In genomic region chr2:92712266-92713144, GRCm38 (mm10) we compare ENCODE assay signal across 8 mouse cellular contexts.
A peak's percentile ranks its signal among the peaks of the same experiment; 100 is the strongest.
DNase-seq lines count a peak whose midpoint lies in the region; ATAC-seq and TF ChIP-seq lines count a peak whose summit lies in the region.
"Had no signal": no experiment of that assay in that cellular context is flagged by ENCODE, and none has a peak within 500 bp of the region (broad histone marks: within the 10 kb centered on the region; RNA-seq: fewer than 3 reads in every experiment).

No protein-coding gene starts in this region.

- 0 out of 2 replicates have a peak overlapping the region, but pooled peaks have one; percentile 11 for H3K4me2 ChIP-seq in forebrain, embryonic 16.5 days (ENCODE audit: low read length)

- TF ChIP-seq POLR2A in heart, adult 2 months (IDR thresholded peaks at IDR 0.05; ENCODE audit: insufficient read depth, low read depth, low read length): no peak

- H3K27ac ChIP-seq in forebrain, embryonic 16.5 days (ENCODE audit: low read length): peak overlapping the region; percentile 63
- no peak overlapping the region for H3K27ac ChIP-seq in heart, adult 2 months

- no peaks in the 10 kb centered on the region for H3K27me3 ChIP-seq in forebrain, embryonic 16.5 days (replicated peaks; ENCODE audit: control insufficient read depth, insufficient read depth, low read length)
- H3K27me3 ChIP-seq in heart, adult 2 months (ENCODE audit: control insufficient read depth, insufficient read depth, low read length): no peaks in the 10 kb centered on the region; the same call in 1 of the 2 replicates

- H3K9ac ChIP-seq in forebrain, embryonic 16.5 days (replicated peaks; ENCODE audit: low read depth, low read length): peak overlapping the region; percentile 2; the same call in 1 of the 2 replicates
- H3K9ac ChIP-seq in heart, adult 2 months (ENCODE audit: low read depth, low read length): no peak overlapping the region

- DNase-seq in ovary, postnatal 36 days (ENCODE audit: low spot score): peak; percentile 20
- no peak for DNase-seq in ovary, postnatal 14 days (ENCODE audit: low spot score)
- DNase-seq in lung, postnatal 4 days: peak; percentile 53 to 67
- no peak for DNase-seq in heart, adult 2 months
- no peak for DNase-seq in retina, postnatal 1 day
- DNase-seq in spleen, adult 18-20 months: no peak
- DNase-seq: layer of hippocampus, adult 9-11 months had no signal

- H3K36me3 ChIP-seq in forebrain, embryonic 16.5 days (ENCODE audit: control insufficient read depth, insufficient read depth): no peaks in the 10 kb centered on the region
- H3K36me3 ChIP-seq in heart, adult 2 months (ENCODE audit: control insufficient read depth, insufficient read depth, low read length): no peaks in the 10 kb centered on the region

- 36% methylated on average over 11 of the region's 11 CpGs for WGBS in forebrain, embryonic 16.5 days
- WGBS in heart, adult 2 months: 55% methylated on average over 11 of the region's 11 CpGs

- no peaks in the 10 kb centered on the region for H3K9me3 ChIP-seq in forebrain, embryonic 16.5 days (ENCODE audit: control insufficient read depth, low read length)

- no peaks in the 10 kb centered on the region for H3K79me2 ChIP-seq in heart, adult 2 months (replicated peaks; ENCODE audit: control insufficient read depth, insufficient read depth, low read length)

- peaks cover 19% of the 10 kb centered on the region for H3K4me1 ChIP-seq in forebrain, embryonic 16.5 days (replicated peaks; ENCODE audit: control insufficient read depth, insufficient read depth, low read length)
- no peaks in the 10 kb centered on the region for H3K4me1 ChIP-seq in heart, adult 2 months (ENCODE audit: control insufficient read depth, insufficient read depth, low read length)

- no peak for TF ChIP-seq EP300 in heart, adult 2 months (IDR thresholded peaks at IDR 0.05; ENCODE audit: insufficient read depth, low read depth, low read length)

- no peak for TF ChIP-seq CTCF in heart, adult 2 months (IDR thresholded peaks at IDR 0.05)

- no peak overlapping the region for H3K4me3 ChIP-seq in forebrain, embryonic 16.5 days (replicated peaks; ENCODE audit: low read length)
- H3K4me3 ChIP-seq in heart, adult 2 months: no peak overlapping the region

- intact Hi-C loops in heart, adult 2 months (cut with DNase I): no loop called here

- peak; percentile 78 for ATAC-seq in forebrain, embryonic 16.5 days

Comparison
In these comparisons a context has a peak if more than half of its experiments do, and no peak if none do; other contexts are left out.
1. DNase-seq: peak in ovary, postnatal 36 days (single experiment) and lung, postnatal 4 days (2 of 2); none in ovary, postnatal 14 days (single experiment), heart, adult 2 months (0 of 2), retina, postnatal 1 day (single experiment) and spleen, adult 18-20 months (0 of 2).